Mouse (Mus musculus): ENCODE measurements around the gene Epb41l3. TPM values are rescaled to one million over a fixed set of nuclear protein-coding genes. Genes with fewer than 3 reads are reported as not detected.
A peak's percentile ranks its signal among the peaks of the same experiment; 100 is the strongest.

Epb41l3 gene
- polyA plus RNA-seq, 1 experiment from 2014 or later, result 137 TPM

- no peaks in the 10 kb centered on the region for H3K36me3 ChIP-seq
- no peaks in the 10 kb centered on the region for H3K9me3 ChIP-seq
- H3K9ac ChIP-seq, result no peak overlapping the region
- H3K4me3 ChIP-seq, result peak overlapping the region; percentile 52
- no peak overlapping the region for H3K27ac ChIP-seq
- 1% methylated on average over 25 of the region's 25 CpGs for WGBS
- H3K4me1 ChIP-seq, result peaks cover 22% of the 10 kb centered on the region
- H3K4me2 ChIP-seq, result peak overlapping the region; percentile 99
- no peak for ATAC-seq (ENCODE audit: insufficient number of reproducible peaks, low FRiP score, low TSS enrichment, low read depth)
- peaks cover 47% of the 10 kb centered on the region for H3K27me3 ChIP-seq
Measured at GRCm38 (mm10) chr17:69076747-69077543, 1.5 kb downstream of the Epb41l3 start.

- H3K36me3 ChIP-seq, result no peaks in the 10 kb centered on the region
- H3K4me2 ChIP-seq, result peak overlapping the region; percentile 99
- no peak overlapping the region for H3K27ac ChIP-seq
- WGBS, result 19% methylated on average over 11 of the region's 11 CpGs
- H3K4me3 ChIP-seq, result no peak overlapping the region
- H3K9me3 ChIP-seq, result no peaks in the 10 kb centered on the region
- no peak overlapping the region for H3K9ac ChIP-seq
- ATAC-seq (ENCODE audit: insufficient number of reproducible peaks, low FRiP score, low TSS enrichment, low read depth), result no peak
- peaks cover 47% of the 10 kb centered on the region for H3K27me3 ChIP-seq
- peaks cover 22% of the 10 kb centered on the region for H3K4me1 ChIP-seq
Measured at GRCm38 (mm10) chr17:69077544-69077920, 2.0 kb downstream of the Epb41l3 start.

GRCm38 (mm10) chr17:69082316-69082715 is 6.8 kb downstream of the Epb41l3 start:
- Histone ChIP-seq H3K4me1 (peaks cover under 1% of the 10 kb centered on the region; the same call in 1 of the 2 replicates), H3K9me3 (no peaks in the 10 kb centered on the region), H3K27ac (no peak overlapping the region), H3K9ac (no peak overlapping the region), H3K4me2 (no peak overlapping the region), H3K4me3 (no peak overlapping the region), H3K36me3 (no peaks in the 10 kb centered on the region), H3K27me3 (peaks cover 15% of the 10 kb centered on the region)
- WGBS, result 89% methylated on average over 7 of the region's 7 CpGs
- ATAC-seq (ENCODE audit: insufficient number of reproducible peaks, low FRiP score, low TSS enrichment, low read depth), result no peak

- Histone ChIP-seq H3K4me1 (no peaks in the 10 kb centered on the region), H3K9me3 (no peaks in the 10 kb centered on the region), H3K4me2 (no peak overlapping the region), H3K27ac (no peak overlapping the region), H3K9ac (no peak overlapping the region), H3K27me3 (no peaks in the 10 kb centered on the region), H3K36me3 (no peaks in the 10 kb centered on the region), H3K4me3 (no peak overlapping the region)
- WGBS, result 75% methylated on average over 3 of the region's 3 CpGs
- ATAC-seq (ENCODE audit: insufficient number of reproducible peaks, low FRiP score, low TSS enrichment, low read depth), result no peak
Measured at GRCm38 (mm10) chr17:69091618-69092017, 16.1 kb downstream of the Epb41l3 start.

- 83% methylated on average over 4 of the region's 4 CpGs for WGBS
- H3K27ac ChIP-seq, result no peak overlapping the region
- no peaks in the 10 kb centered on the region for H3K9me3 ChIP-seq
- no peaks in the 10 kb centered on the region for H3K4me1 ChIP-seq
- no peaks in the 10 kb centered on the region for H3K27me3 ChIP-seq
- no peak for ATAC-seq (ENCODE audit: insufficient number of reproducible peaks, low FRiP score, low TSS enrichment, low read depth)
- no peak overlapping the region for H3K4me3 ChIP-seq
- no peak overlapping the region for H3K9ac ChIP-seq
- H3K36me3 ChIP-seq, result no peaks in the 10 kb centered on the region
- no peak overlapping the region for H3K4me2 ChIP-seq
Measured at GRCm38 (mm10) chr17:69097068-69097467, 21.6 kb downstream of the Epb41l3 start.

GRCm38 (mm10) chr17:69097955-69098354 is 22.5 kb downstream of the Epb41l3 start:
- ATAC-seq (ENCODE audit: insufficient number of reproducible peaks, low FRiP score, low TSS enrichment, low read depth), result no peak
- H3K27ac ChIP-seq, result no peak overlapping the region
- H3K36me3 ChIP-seq, result no peaks in the 10 kb centered on the region
- no peak overlapping the region for H3K4me3 ChIP-seq
- H3K27me3 ChIP-seq, result no peaks in the 10 kb centered on the region
- no peak overlapping the region for H3K9ac ChIP-seq
- H3K4me1 ChIP-seq, result no peaks in the 10 kb centered on the region
- H3K9me3 ChIP-seq, result no peaks in the 10 kb centered on the region
- 47% methylated on average over 7 of the region's 7 CpGs for WGBS
- no peak overlapping the region for H3K4me2 ChIP-seq

GRCm38 (mm10) chr17:69103326-69103725 is 27.8 kb downstream of the Epb41l3 start:
- 84% methylated on average over 8 of the region's 8 CpGs for WGBS
- ATAC-seq (ENCODE audit: insufficient number of reproducible peaks, low FRiP score, low TSS enrichment, low read depth), result no peak

GRCm38 (mm10) chr17:69105035-69105798 is 29.7 kb downstream of the Epb41l3 start:
- no peak overlapping the region for H3K4me2 ChIP-seq
- H3K9ac ChIP-seq, result no peak overlapping the region
- H3K27ac ChIP-seq, result no peak overlapping the region
- H3K27me3 ChIP-seq, result no peaks in the 10 kb centered on the region
- H3K4me3 ChIP-seq, result no peak overlapping the region
- WGBS, result 58% methylated on average over 14 of the region's 14 CpGs
- H3K36me3 ChIP-seq, result no peaks in the 10 kb centered on the region
- H3K4me1 ChIP-seq, result no peaks in the 10 kb centered on the region
- no peaks in the 10 kb centered on the region for H3K9me3 ChIP-seq
- ATAC-seq (ENCODE audit: insufficient number of reproducible peaks, low FRiP score, low TSS enrichment, low read depth), result no peak

More at GRCm38 (mm10) chr17:69103326-69103725, 27.8 kb downstream of the Epb41l3 start:
- Histone ChIP-seq H3K4me1 (no peaks in the 10 kb centered on the region), H3K9ac (no peak overlapping the region), H3K9me3 (no peaks in the 10 kb centered on the region), H3K27ac (no peak overlapping the region), H3K27me3 (no peaks in the 10 kb centered on the region), H3K4me3 (no peak overlapping the region), H3K4me2 (no peak overlapping the region), H3K36me3 (no peaks in the 10 kb centered on the region)

GRCm38 (mm10) chr17:69105799-69106401 is 30.4 kb downstream of the Epb41l3 start:
- H3K4me2 ChIP-seq, result no peak overlapping the region
- H3K27ac ChIP-seq, result no peak overlapping the region
- no peaks in the 10 kb centered on the region for H3K9me3 ChIP-seq
- H3K27me3 ChIP-seq, result no peaks in the 10 kb centered on the region
- no peak for ATAC-seq (ENCODE audit: insufficient number of reproducible peaks, low FRiP score, low TSS enrichment, low read depth)
- 30% methylated on average over 5 of the region's 5 CpGs for WGBS
- no peak overlapping the region for H3K4me3 ChIP-seq
- no peak overlapping the region for H3K9ac ChIP-seq
- no peaks in the 10 kb centered on the region for H3K36me3 ChIP-seq
- H3K4me1 ChIP-seq, result no peaks in the 10 kb centered on the region

GRCm38 (mm10) chr17:69109216-69109615 is 33.7 kb downstream of the Epb41l3 start:
- Histone ChIP-seq H3K27ac (no peak overlapping the region), H3K9ac (no peak overlapping the region), H3K4me1 (no peaks in the 10 kb centered on the region), H3K4me3 (no peak overlapping the region), H3K4me2 (no peak overlapping the region), H3K9me3 (no peaks in the 10 kb centered on the region), H3K36me3 (no peaks in the 10 kb centered on the region), H3K27me3 (no peaks in the 10 kb centered on the region)
- 57% methylated on average over 6 of the region's 6 CpGs for WGBS
- ATAC-seq (ENCODE audit: insufficient number of reproducible peaks, low FRiP score, low TSS enrichment, low read depth), result no peak

GRCm38 (mm10) chr17:69112232-69112631 is 36.7 kb downstream of the Epb41l3 start:
- no peaks in the 10 kb centered on the region for H3K36me3 ChIP-seq
- no peaks in the 10 kb centered on the region for H3K27me3 ChIP-seq
- H3K9ac ChIP-seq, result no peak overlapping the region
- no peak overlapping the region for H3K27ac ChIP-seq
- H3K4me1 ChIP-seq, result no peaks in the 10 kb centered on the region
- 74% methylated on average over 2 of the region's 2 CpGs for WGBS
- no peak overlapping the region for H3K4me2 ChIP-seq
- H3K9me3 ChIP-seq, result no peaks in the 10 kb centered on the region
- no peak for ATAC-seq (ENCODE audit: insufficient number of reproducible peaks, low FRiP score, low TSS enrichment, low read depth)
- no peak overlapping the region for H3K4me3 ChIP-seq

- H3K9ac ChIP-seq, result no peak overlapping the region
- H3K4me1 ChIP-seq, result peaks cover 16% of the 10 kb centered on the region
- no peaks in the 10 kb centered on the region for H3K36me3 ChIP-seq
- no peak overlapping the region for H3K4me2 ChIP-seq
- no peak for ATAC-seq (ENCODE audit: insufficient number of reproducible peaks, low FRiP score, low TSS enrichment, low read depth)
- H3K27ac ChIP-seq, result no peak overlapping the region
- H3K4me3 ChIP-seq, result no peak overlapping the region
- WGBS, result 74% methylated on average over 8 of the region's 8 CpGs
- no peaks in the 10 kb centered on the region for H3K27me3 ChIP-seq
- no peaks in the 10 kb centered on the region for H3K9me3 ChIP-seq
Measured at GRCm38 (mm10) chr17:69119183-69119582, 43.7 kb downstream of the Epb41l3 start.
